Mouse (Mus musculus): ENCODE results near the gene Adra2c.

- no peak for TF ChIP-seq POLR2A (IDR thresholded peaks at IDR 0.05; ENCODE audit: insufficient read depth, low read depth, low read length)
- TF ChIP-seq CTCF (IDR thresholded peaks at IDR 0.05) = no peak
- TF ChIP-seq EP300 (IDR thresholded peaks at IDR 0.05; ENCODE audit: insufficient read depth, low read depth, low read length) = no peak
Observed at GRCm38 (mm10) chr5:35305332-35305731, 27.2 kb downstream of the Adra2c start.

Data from heart, adult 2 months (tissue).